Mouse (Mus musculus) embryo, embryonic 11 days (tissue): ENCODE data around the gene Slc7a6.

Experiments used
- DNase-seq: peaks from one replicate; pipeline ENCODE4 v3.0.0-alpha.2; 2015

Gene Slc7a6

DNA sequence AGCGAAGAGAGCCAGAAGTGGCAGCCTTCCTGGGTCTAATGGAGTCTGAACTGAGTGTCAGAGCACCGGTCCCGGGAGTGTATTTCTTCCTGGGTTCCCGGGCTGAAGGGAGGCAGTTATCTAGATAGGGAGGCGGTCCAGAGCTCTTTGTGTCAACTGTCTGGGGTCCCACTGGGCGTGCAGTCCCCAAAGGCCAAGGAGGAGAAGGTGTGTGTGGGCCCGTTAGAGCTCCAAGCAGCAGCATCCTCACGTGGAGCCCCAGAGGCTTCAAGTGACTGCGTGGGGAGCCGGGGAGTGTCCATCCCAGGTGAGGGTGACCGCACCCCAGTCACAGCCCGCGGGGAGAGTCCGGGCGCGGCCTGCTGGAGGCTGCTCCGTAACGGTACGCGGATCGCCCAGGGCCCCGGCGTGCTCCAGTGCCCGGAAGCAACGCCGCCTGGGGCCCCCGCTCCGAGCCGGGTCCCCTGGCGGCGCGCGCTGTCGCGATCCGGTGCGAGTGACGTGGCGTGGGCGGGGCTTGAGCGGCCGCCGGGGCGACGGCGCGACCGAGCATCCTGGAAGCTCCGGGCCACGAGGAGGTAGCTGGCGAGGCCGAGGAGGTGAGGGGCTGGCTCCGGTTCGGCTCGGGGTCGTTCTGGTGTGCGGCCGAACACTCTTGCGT, at the start of gene Slc7a6:
Gene Slc7a6 (plus strand): TSS at position 502 of the 661 bp plus-strand sequence.
- DNase-seq: peak; percentile 91

GRCm38 (mm10) chr8:106123443-106123842, 45.2 kb upstream of the Slc7a6 start:
- DNase-seq: no peak

- no peak for DNase-seq
Measured at GRCm38 (mm10) chr8:106126055-106126454, 42.6 kb upstream of the Slc7a6 start.

GRCm38 (mm10) chr8:106127054-106127453, 41.6 kb upstream of the Slc7a6 start:
- DNase-seq: no peak

GRCm38 (mm10) chr8:106127882-106128410, 40.7 kb upstream of the Slc7a6 start:
- DNase-seq: no peak

- no peak for DNase-seq
Measured at GRCm38 (mm10) chr8:106129232-106129930, 39.3 kb upstream of the Slc7a6 start.

DNA sequence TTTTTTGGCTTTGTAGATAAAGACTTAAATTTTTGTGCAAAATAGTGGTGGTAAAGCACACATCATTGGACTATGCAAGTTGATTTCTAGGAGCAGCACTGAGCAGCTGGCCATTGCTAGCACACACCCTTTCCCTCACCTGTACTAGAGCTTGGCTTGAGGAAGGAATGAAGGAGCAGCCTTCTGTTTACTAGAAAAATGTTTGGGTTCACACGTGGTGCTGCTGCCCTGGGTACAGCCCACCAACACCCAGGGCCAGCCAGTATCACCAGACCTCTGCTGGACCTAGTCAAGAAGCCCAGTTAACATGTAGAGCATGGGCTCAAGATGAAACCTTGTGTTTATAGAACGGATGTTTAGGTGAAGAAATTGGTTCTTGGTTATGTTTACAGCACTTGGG, 38.7 kb upstream of the Slc7a6 start:
- no peak for DNase-seq

GRCm38 (mm10) chr8:106130505-106130904, 38.2 kb upstream of the Slc7a6 start:
- DNase-seq: no peak

DNA sequence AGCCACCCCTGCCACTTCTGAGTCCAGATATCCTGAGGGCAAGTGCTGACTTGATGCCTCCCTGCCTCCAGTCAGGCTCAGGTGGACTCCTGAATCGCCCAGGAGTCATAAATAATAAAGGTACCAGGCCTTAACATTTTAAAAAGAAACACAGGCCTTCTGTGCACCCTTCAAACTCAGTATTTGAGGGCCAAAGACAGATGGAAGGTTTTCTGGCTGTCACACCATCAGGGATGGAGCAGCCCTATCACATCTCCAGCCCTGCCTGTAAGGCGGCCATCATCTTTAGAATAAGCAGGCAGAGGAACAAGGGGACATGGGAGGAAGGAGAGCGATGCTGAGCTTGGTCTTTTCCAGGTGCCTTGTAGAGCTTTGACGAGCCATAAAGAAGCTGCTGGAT, 37.6 kb upstream of the Slc7a6 start:
- DNase-seq: no peak

DNA sequence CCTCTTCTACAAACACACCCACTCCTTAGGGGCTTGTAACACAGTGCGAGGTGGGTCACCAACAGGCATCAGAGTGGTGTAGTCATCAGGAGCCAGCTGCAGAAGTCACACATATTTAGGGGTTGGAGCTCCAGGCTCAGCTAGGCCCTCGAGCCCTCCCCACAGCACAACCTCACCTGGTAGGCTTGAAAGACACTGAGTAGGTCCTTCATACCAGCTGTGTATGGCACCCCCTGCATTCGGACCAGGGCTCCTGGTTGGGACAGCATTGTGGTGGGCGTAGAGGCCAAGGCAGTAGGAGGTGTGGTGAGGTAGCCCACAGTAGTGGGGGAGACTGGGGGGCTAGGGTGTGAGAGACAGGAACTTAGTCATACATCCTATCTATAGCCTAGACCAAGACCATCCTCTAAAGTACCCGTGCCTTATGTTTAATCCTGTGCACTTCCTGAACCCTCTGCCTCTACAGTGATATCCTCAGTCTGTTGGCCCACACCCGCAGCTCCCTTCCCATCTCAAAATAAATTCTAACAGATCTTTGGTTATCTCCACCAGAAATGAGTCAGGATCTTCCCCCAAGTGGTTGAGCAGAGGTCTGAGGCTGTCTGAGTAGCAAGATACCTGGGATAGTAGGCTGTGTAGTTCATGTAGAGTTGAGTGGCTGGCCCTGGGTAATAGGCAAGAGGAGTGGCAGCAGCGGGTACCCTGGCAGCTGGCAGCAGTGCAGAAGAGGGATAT, 37.0 kb upstream of the Slc7a6 start:
- no peak for DNase-seq

DNA sequence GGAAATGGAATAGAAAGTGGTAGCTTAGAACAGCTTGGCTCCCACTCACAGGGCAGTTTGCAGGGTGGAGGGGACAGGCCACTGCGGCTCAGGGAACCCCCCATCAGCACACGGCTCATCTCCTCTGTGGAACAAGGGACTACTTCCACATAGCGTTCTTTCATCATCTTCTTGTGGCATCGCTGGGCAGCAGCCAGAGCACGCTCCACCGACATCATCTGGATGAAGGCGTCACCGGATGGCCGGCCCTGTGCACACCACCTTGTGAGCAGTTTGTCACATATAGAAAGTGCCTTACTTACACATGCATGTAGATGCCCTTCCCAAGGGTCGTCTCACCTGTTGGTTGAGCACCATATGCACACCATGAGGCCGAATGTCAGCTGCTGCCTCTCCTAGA, 36.3 kb upstream of the Slc7a6 start:
- no peak for DNase-seq

GRCm38 (mm10) chr8:106133526-106133925, 35.1 kb upstream of the Slc7a6 start:
- no peak for DNase-seq

- no peak for DNase-seq
Measured at GRCm38 (mm10) chr8:106133946-106134345, 34.7 kb upstream of the Slc7a6 start.

DNA sequence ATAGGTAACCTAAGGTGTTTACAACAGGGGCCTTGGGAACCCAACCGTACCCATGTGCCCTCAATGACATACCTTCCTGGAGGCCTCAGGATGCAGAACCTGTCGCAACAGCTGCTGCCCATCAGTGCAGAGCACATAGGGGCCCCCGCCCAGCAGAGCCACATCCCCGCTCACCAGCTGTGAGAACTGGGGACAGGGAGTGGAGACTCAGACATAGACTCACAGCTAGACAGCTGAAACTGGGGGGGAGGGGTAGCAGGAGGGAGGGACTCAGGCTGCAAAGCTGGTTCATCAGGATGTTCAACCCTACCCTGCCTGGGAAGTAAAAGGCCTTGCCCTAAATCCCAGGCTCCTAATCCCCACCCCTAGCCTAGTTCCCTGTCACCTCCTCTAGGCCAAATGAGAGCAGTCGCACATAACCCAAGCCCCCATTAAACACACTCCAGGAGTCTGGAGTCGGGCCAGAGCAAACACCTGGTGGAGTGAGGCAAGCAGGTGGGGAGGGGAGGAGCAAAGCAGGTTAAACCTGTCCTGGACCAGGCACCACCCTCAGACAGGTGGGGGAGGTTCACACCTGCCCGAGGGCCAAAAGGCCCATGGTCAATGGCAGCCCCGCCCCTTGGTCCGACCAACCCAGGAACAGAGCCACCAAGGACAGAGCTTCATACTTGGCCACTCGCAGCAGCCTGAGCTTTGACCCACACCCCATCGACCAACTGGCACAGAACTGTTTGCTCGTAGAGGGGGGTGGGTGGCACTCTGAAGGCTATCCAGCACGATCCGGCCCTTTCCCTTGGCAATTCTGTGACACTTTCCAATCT, 33.7 kb upstream of the Slc7a6 start:
- peak; percentile 17 for DNase-seq

DNA sequence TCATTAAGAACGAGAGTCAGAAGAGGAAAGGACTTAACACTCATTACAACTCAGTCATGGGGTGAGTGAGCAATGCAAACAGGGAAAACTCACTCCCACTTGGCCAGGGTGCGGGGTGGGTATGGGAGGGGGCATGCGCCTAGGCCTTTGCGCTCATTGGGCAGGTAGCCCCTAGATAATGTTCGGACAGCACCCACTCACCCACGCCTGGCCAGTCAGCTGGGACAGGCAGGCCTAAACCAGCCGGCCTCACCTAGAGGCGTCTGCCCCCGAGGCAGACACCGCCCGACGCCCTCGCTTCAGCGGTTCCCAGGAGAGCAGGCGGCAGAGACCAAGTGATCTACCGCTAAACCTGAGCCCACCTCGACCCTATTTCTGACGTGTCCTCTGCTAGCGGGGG, 33.0 kb upstream of the Slc7a6 start:
- DNase-seq: peak; percentile 13

DNA sequence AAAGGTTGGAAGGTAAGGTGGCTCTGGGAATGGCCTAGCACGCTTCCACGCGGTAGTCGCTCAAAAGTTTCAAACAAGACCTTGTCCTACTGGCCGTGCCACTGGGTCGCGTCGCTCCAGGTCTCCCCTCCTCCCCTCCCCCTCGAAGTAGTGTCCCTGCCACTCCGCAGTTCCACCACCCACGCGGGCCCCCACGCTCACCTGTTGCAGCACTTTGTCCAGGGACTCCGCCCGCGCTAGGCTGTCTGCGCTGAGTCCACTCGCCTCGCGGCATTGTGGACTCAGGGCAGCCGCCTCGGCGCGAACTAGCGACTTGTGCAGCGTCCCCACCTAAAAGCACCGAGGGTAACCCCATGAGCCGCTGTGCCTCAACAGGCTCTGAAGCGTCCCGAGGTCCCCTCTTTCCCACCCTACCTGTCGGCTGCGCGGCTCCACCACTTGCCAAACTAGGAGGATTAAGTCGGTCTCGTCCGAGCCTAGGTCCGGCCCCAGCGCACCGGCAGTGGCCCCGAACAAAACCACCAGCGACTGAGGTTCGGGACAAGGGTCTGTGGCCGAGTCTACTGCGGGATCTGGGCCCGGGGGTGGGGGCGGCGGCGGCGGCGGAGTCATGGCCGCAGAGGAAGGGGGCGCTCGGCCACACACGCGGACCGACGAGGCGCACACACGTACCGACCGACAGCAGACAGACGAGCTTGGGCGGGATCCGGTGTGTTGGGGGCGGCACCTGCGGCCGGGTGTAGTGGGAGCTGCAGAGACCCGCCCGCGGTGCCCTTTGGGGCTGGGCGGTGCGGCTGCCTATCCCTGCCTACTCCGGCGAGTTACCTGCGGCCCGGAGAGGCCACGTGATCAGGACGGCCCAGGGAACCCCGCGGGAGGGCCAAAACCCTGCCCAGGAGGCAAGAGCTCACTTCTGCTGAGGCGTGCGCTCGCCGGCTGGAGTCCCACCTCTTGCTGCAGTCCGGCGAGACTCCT, 32.2 kb upstream of the Slc7a6 start, which contains the start of gene Esrp2:
Gene Esrp2 (minus strand): TSS at position 819 of the 975 bp plus-strand sequence.
- peak; percentile 60 for DNase-seq

- peak; percentile 7 for DNase-seq
Measured at GRCm38 (mm10) chr8:106137218-106137905, 31.3 kb upstream of the Slc7a6 start.

GRCm38 (mm10) chr8:106137906-106138477, 30.7 kb upstream of the Slc7a6 start:
- DNase-seq: peak; percentile 79

DNA sequence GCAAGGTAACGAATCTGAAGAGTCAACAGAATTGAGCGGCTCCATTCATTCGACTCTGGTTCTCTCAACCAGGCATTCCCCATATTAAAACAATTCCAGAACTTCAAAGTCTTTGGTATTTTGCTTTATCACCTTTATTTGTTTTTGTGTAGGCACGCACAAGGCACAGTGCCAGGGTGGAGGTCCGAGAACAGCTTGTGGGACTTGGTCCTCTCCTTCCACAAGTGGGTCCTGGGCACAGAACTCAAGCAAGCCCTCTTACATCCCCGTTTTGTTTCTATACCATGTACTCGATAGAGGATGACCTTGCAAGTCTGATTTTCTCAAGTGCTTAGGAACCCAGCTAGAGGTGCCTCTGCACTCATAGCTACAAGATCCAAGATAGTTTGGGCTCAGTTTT, 30.0 kb upstream of the Slc7a6 start:
- DNase-seq: no peak

DNA sequence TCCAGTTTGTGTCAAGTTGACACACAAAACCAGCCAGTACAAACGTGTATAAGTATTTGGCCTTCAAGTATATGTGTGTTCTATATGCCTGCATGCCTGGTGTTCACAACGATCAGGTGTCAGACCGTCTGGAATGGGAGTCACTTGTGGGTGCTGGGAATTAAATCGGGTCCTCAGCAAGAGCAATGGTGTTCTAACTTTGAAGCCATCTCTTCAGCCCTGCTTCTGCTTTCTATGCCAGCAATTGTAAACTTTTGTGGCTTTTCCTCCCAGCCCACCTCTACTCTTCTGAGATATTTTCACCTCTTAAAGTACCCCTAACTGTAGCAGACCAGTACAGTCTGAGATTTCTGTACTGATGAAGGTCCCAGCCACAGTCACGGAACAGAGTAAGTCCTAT, 28.5 kb upstream of the Slc7a6 start:
- DNase-seq: no peak
